Mouse (Mus musculus): ENCODE results near the gene Exoc7. TPM values are rescaled to one million over a fixed set of nuclear protein-coding genes. Genes with fewer than 3 reads are reported as not detected.
A peak's percentile ranks its signal among the peaks of the same experiment; 100 is the strongest.

The Exoc7 gene
- total and polyA plus RNA-seq, 2 experiments from 2014 or later, result 37.6 to 48.7 TPM

GRCm38 (mm10) chr11:116255090-116255981 lies 51.7 kb downstream of the Exoc7 start:
- ATAC-seq (ENCODE audit: insufficient read depth, low read depth), result no peak
- Histone ChIP-seq H3K36me3 (replicated peaks; ENCODE audit: control insufficient read depth, insufficient read depth, low read length) (peaks cover 88% of the 10 kb centered on the region), H3K27ac (ENCODE audit: low read depth) (no peak overlapping the region), H3K4me1 (ENCODE audit: control insufficient read depth, insufficient read depth) (no peaks in the 10 kb centered on the region), H3K27me3 (ENCODE audit: control insufficient read depth, insufficient read depth, low read length) (no peaks in the 10 kb centered on the region), H3K4me2 (ENCODE audit: low read depth, low read length) (no peak overlapping the region), H3K9me3 (replicated peaks; ENCODE audit: control insufficient read depth, low read length) (no peaks in the 10 kb centered on the region), H3K4me3 (ENCODE audit: low read depth, low read length) (no peak overlapping the region), H3K9ac (replicated peaks; ENCODE audit: low read depth, low read length) (no peak overlapping the region)
- TF ChIP-seq CTCF (IDR thresholded peaks at IDR 0.05; ENCODE audit: low read depth) (no peak), EP300 (IDR thresholded peaks at IDR 0.05; ENCODE audit: low read depth) (no peak)
- DNase-seq (ENCODE audit: low spot score), result no peak
- 82% methylated on average over 22 of the region's 22 CpGs for WGBS

- WGBS, result 67% methylated on average over 9 of the region's 9 CpGs
Observed at GRCm38 (mm10) chr11:116254627-116255026, 52.4 kb downstream of the Exoc7 start.

GRCm38 (mm10) chr11:116253076-116253600 lies 53.9 kb downstream of the Exoc7 start:
- TF ChIP-seq CTCF (IDR thresholded peaks at IDR 0.05; ENCODE audit: low read depth), result no peak
- TF ChIP-seq EP300 (IDR thresholded peaks at IDR 0.05; ENCODE audit: low read depth), result no peak
- peaks cover 90% of the 10 kb centered on the region for H3K36me3 ChIP-seq (replicated peaks; ENCODE audit: control insufficient read depth, insufficient read depth, low read length)
- no peak overlapping the region for H3K4me3 ChIP-seq (ENCODE audit: low read depth, low read length)
- H3K4me2 ChIP-seq (ENCODE audit: low read depth, low read length), result no peak overlapping the region
- ATAC-seq (ENCODE audit: insufficient read depth, low read depth), result no peak
- H3K9ac ChIP-seq (replicated peaks; ENCODE audit: low read depth, low read length), result no peak overlapping the region
- 98% methylated on average over 3 of the region's 3 CpGs for WGBS
- H3K9me3 ChIP-seq (replicated peaks; ENCODE audit: control insufficient read depth, low read length), result no peaks in the 10 kb centered on the region
- no peak overlapping the region for H3K27ac ChIP-seq (ENCODE audit: low read depth)
- no peak for DNase-seq (ENCODE audit: low spot score)
- H3K27me3 ChIP-seq (ENCODE audit: control insufficient read depth, insufficient read depth, low read length), result no peaks in the 10 kb centered on the region
- no peaks in the 10 kb centered on the region for H3K4me1 ChIP-seq (ENCODE audit: control insufficient read depth, insufficient read depth)

More at GRCm38 (mm10) chr11:116254627-116255026, 52.4 kb downstream of the Exoc7 start:
- TF ChIP-seq EP300 (IDR thresholded peaks at IDR 0.05; ENCODE audit: low read depth) (no peak), CTCF (IDR thresholded peaks at IDR 0.05; ENCODE audit: low read depth) (no peak)
- no peaks in the 10 kb centered on the region for H3K9me3 ChIP-seq (replicated peaks; ENCODE audit: control insufficient read depth, low read length)
- H3K27ac ChIP-seq (ENCODE audit: low read depth), result no peak overlapping the region
- DNase-seq (ENCODE audit: low spot score), result no peak
- H3K9ac ChIP-seq (replicated peaks; ENCODE audit: low read depth, low read length), result no peak overlapping the region
- no peak for ATAC-seq (ENCODE audit: insufficient read depth, low read depth)
- H3K36me3 ChIP-seq (replicated peaks; ENCODE audit: control insufficient read depth, insufficient read depth, low read length), result peaks cover 88% of the 10 kb centered on the region
- H3K4me1 ChIP-seq (ENCODE audit: control insufficient read depth, insufficient read depth), result no peaks in the 10 kb centered on the region
- H3K27me3 ChIP-seq (ENCODE audit: control insufficient read depth, insufficient read depth, low read length), result no peaks in the 10 kb centered on the region
- no peak overlapping the region for H3K4me3 ChIP-seq (ENCODE audit: low read depth, low read length)
- H3K4me2 ChIP-seq (ENCODE audit: low read depth, low read length), result no peak overlapping the region

DNA sequence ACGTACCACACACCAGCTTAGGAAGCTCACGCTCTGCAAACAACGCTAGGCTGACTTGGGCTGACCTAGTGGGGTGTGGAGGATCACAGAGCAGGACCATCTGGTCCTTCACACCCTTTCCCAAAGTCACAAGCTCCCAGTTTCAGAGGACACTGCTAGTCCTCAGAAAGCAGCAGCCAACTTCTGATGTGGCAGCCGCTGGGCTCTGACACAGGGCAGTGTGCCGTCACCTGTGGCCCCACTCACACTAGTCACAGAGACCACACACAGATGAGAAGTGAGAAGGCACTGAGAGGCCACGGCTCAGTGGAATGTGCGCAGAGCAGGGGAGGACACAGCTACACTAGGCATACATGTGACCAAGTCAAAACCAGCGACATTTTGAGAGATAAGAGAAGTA lies 56.1 kb downstream of the Exoc7 start:
- 59% methylated on average over 8 of the region's 8 CpGs for whole genome bisulfite sequencing
- ATAC-seq (ENCODE audit: insufficient read depth, low read depth), result peak; percentile 20; the same call in 1 of the 2 replicates
- H3K27me3 ChIP-seq (ENCODE audit: control insufficient read depth, insufficient read depth, low read length), result no peaks in the 10 kb centered on the region
- peaks cover 97% of the 10 kb centered on the region for H3K36me3 ChIP-seq (replicated peaks; ENCODE audit: control insufficient read depth, insufficient read depth, low read length)
- no peaks in the 10 kb centered on the region for H3K4me1 ChIP-seq (ENCODE audit: control insufficient read depth, insufficient read depth)
- H3K4me3 ChIP-seq (ENCODE audit: low read depth, low read length), result no peak overlapping the region
- H3K4me2 ChIP-seq (ENCODE audit: low read depth, low read length), result no peak overlapping the region
- no peak for TF ChIP-seq CTCF (IDR thresholded peaks at IDR 0.05; ENCODE audit: low read depth)
- TF ChIP-seq EP300 (IDR thresholded peaks at IDR 0.05; ENCODE audit: low read depth), result no peak
- H3K9me3 ChIP-seq (replicated peaks; ENCODE audit: control insufficient read depth, low read length), result no peaks in the 10 kb centered on the region
- no peak overlapping the region for H3K27ac ChIP-seq (ENCODE audit: low read depth)
- no peak for DNase-seq (ENCODE audit: low spot score)
- no peak overlapping the region for H3K9ac ChIP-seq (replicated peaks; ENCODE audit: low read depth, low read length)

DNA sequence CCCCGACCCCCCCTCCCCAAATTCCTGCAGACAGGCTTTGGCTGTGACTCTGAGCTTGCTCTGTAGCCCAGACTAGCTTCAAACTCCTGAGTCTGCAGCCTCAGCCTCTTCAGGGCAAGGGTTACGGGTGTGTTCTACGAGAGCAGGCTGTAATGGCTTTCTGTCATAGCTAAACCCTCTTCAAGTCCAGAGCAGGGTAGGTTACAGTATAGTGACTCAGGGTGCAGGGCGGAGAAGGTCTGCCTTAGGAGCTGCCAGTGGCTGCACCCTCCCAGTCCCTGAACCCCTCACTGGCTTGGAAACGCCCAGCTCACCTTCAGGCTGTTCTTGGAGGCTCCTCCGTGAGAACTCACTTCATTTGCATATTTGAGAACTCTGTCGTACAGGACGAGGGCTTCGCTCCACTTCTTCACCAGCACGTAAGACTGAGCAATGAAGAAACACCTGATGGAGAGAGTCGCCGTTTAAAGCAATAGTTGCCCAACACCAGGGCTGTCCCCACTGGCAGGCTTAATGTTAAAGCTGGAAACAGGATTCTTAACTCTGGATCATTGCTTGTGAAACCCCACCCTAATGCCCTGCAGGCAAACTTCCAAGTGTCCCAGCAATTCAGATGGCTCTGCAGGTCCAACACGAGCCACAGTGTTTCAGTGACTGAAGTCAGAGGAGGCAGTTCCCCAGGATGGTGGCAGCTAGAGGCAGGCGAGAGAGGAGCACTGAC lies 59.4 kb downstream of the Exoc7 start:
- H3K4me2 ChIP-seq (ENCODE audit: low read depth, low read length), result no peak overlapping the region
- H3K4me1 ChIP-seq (ENCODE audit: control insufficient read depth, insufficient read depth), result no peaks in the 10 kb centered on the region
- H3K36me3 ChIP-seq (replicated peaks; ENCODE audit: control insufficient read depth, insufficient read depth, low read length), result peaks cover 93% of the 10 kb centered on the region
- H3K9ac ChIP-seq (replicated peaks; ENCODE audit: low read depth, low read length), result no peak overlapping the region
- ATAC-seq (ENCODE audit: insufficient read depth, low read depth) (no peak), DNase-seq (ENCODE audit: low spot score) (no peak)
- TF ChIP-seq CTCF (IDR thresholded peaks at IDR 0.05; ENCODE audit: low read depth) (no peak), EP300 (IDR thresholded peaks at IDR 0.05; ENCODE audit: low read depth) (no peak)
- H3K27me3 ChIP-seq (ENCODE audit: control insufficient read depth, insufficient read depth, low read length), result no peaks in the 10 kb centered on the region
- 82% methylated on average over 14 of the region's 14 CpGs for WGBS
- H3K27ac ChIP-seq (ENCODE audit: low read depth), result no peak overlapping the region
- no peak overlapping the region for H3K4me3 ChIP-seq (ENCODE audit: low read depth, low read length)
- no peaks in the 10 kb centered on the region for H3K9me3 ChIP-seq (replicated peaks; ENCODE audit: control insufficient read depth, low read length)

Measured in heart, postnatal 0 days (tissue).